Mouse (Mus musculus) brain, embryonic 14.5 days (tissue): ENCODE data around the gene E030018B13Rik. TPM values are rescaled to one million over a fixed set of nuclear protein-coding genes. Genes with fewer than 3 reads are reported as not detected.

Source experiments
- DNase-seq: peaks from one replicate; pipeline ENCODE4 v3.0.0-alpha.2; 2011; ENCODE audit warnings: low read depth
- CTCF ChIP-seq: fragments of 200-500 bp; IDR thresholded peaks from 2 replicates; pipeline ENCODE4 v1.5.1; 2012; ENCODE audit warnings: inconsistent platforms, mild to moderate bottlenecking, moderate library complexity, borderline replicate concordance; ENCODE audit not compliant: insufficient read depth, insufficient read length; ENCODE audit errors: extremely low read depth
- POLR2A ChIP-seq: fragments of 200-500 bp; IDR thresholded peaks from 2 replicates; pipeline ENCODE4 v1.6.1; 2012; ENCODE audit warnings: mild to moderate bottlenecking, inconsistent platforms, borderline replicate concordance; ENCODE audit not compliant: poor library complexity, insufficient read depth, insufficient read length, severe bottlenecking; ENCODE audit errors: extremely low read depth
- polyA plus RNA-seq: library from polyadenylated mRNA; depleted of rRNA; stranded (reverse); fragments of >200 nt; gene quantifications from 2 replicates; pipeline ENCODE4 v1.2.3, GENCODE M21; 2012

E030018B13Rik gene
- polyA plus RNA-seq, 1 experiment: not detected

GRCm38 (mm10) chr7:63947514-63948487 lies 31.1 kb downstream of the E030018B13Rik start:
- TF ChIP-seq CTCF: no peak
- no peak for TF ChIP-seq POLR2A

GRCm38 (mm10) chr7:63949176-63949575 lies 32.5 kb downstream of the E030018B13Rik start:
- no peak for DNase-seq
- TF ChIP-seq CTCF: no peak

More at GRCm38 (mm10) chr7:63947514-63948487, 31.1 kb downstream of the E030018B13Rik start:
- DNase-seq: no peak

GRCm38 (mm10) chr7:63950931-63951607 lies 34.4 kb downstream of the E030018B13Rik start:
- peak; percentile 81 for DNase-seq
- TF ChIP-seq CTCF (no peak), POLR2A (no peak)

GRCm38 (mm10) chr7:63952077-63952898 lies 35.6 kb downstream of the E030018B13Rik start:
- DNase-seq: peak; percentile 66
- TF ChIP-seq POLR2A: no peak

GRCm38 (mm10) chr7:63955440-63955839 lies 38.8 kb downstream of the E030018B13Rik start:
- TF ChIP-seq POLR2A: no peak
- no peak for TF ChIP-seq CTCF
- DNase-seq: no peak

GRCm38 (mm10) chr7:63956138-63956823 lies 39.6 kb downstream of the E030018B13Rik start:
- TF ChIP-seq POLR2A (no peak), CTCF (no peak)
- peak; percentile 17 for DNase-seq

- peak; percentile 97 for DNase-seq
- TF ChIP-seq POLR2A (peak; percentile 23; the same call in 1 of the 2 replicates), CTCF (no peak)
Measured at GRCm38 (mm10) chr7:63956981-63957713, 40.5 kb downstream of the E030018B13Rik start.

- TF ChIP-seq POLR2A (no peak), CTCF (no peak)
- peak; percentile 85 for DNase-seq
Measured at GRCm38 (mm10) chr7:63957872-63958640, 41.4 kb downstream of the E030018B13Rik start.

- no peak for TF ChIP-seq POLR2A
- no peak for DNase-seq
Measured at GRCm38 (mm10) chr7:63963632-63964031, 47.0 kb downstream of the E030018B13Rik start.
